Mouse (Mus musculus): Measurements from ENCODE around the gene Notch2.

- TF ChIP-seq TAL1 (IDR thresholded peaks at IDR 0.05; ENCODE audit: low read length) (no peak), GATA1 (IDR thresholded peaks at IDR 0.05; ENCODE audit: low read length) (no peak)
Measured at GRCm38 (mm10) chr3:98079601-98080215, 66.4 kb downstream of the Notch2 start.

Data from erythroblast, embryonic 14.5 days (primary cell).